Mouse (Mus musculus) left cerebral cortex, postnatal 14 days (tissue): ENCODE data around the gene Vps51. TPM values are rescaled to one million over a fixed set of nuclear protein-coding genes. Genes with fewer than 3 reads are reported as not detected.

Experiments used
- DNase-seq, 2 experiments: peaks; one replicate each; pipeline ENCODE4 v3.0.0; 2021 to 2022; ENCODE audit warnings: low spot score in 2 of 2, mixed read lengths in 1 of 2
- intact Hi-C: fragments of 180-260 bp; cut with DNase I; formaldehyde crosslinking; loops from one replicate; pipeline ENCODE4 v1.15.1; 2025
- total RNA-seq, 2 experiments: library from RNA; stranded (reverse); gene quantifications; 2 replicates each; pipeline ENCODE4 v1.2.3; 2021

Vps51 gene
- total RNA-seq, 2 experiments from 2014 or later = 73.9 to 87.1 TPM

- DNase-seq = peak in 1 of 2 experiments; percentile 39
- intact Hi-C loops = loop anchor here (2.0 to 10.0 kb wide), 2 partner anchors 33 to 249 kb away; partner anchors contain the start of genes Men1 and Sac3d1
These were observed 8.4 kb upstream of the Vps51 start for GRCm38 (mm10) chr19:6085417-6085879.

- intact Hi-C loops = loop anchor here (2.0 to 10.0 kb wide), 2 partner anchors 34 to 250 kb away; partner anchors contain the start of genes Men1 and Sac3d1
- peak; percentile 98 for DNase-seq
These were observed 7.6 kb upstream of the Vps51 start, which contains the start of the genes Zfpl1 and Cdca5 for GRCm38 (mm10) chr19:6084478-6085248. Zfpl1 (minus strand) TSS chr19:6084956. Cdca5 (plus strand) TSS chr19:6084983.

- intact Hi-C loops = loop anchor here (10.0 kb wide), 1 partner anchor 253 kb away; the partner anchor contains the start of gene Men1
- no peak for DNase-seq
These were observed 5.1 kb upstream of the Vps51 start, which contains the start of gene Gm28374 for GRCm38 (mm10) chr19:6082156-6082555. Gm28374 (minus strand) TSS chr19:6082256.

GRCm38 (mm10) chr19:6079983-6080480 lies 3.0 kb upstream of the Vps51 start, which contains the start of gene Tmem262:
Tmem262 (plus strand) TSS chr19:6080033.
- intact Hi-C loops = loop anchor here (10.0 kb wide), 1 partner anchor 255 kb away; the partner anchor contains the start of gene Men1
- DNase-seq = no peak

- no peak for DNase-seq
- intact Hi-C loops = no loop called here
These were observed 3.1 kb downstream of the Vps51 start for GRCm38 (mm10) chr19:6073889-6074288.

- no peak for DNase-seq
- intact Hi-C loops = no loop called here
These were observed 5.8 kb downstream of the Vps51 start for GRCm38 (mm10) chr19:6071261-6071660.

GRCm38 (mm10) chr19:6070571-6071250 lies 6.3 kb downstream of the Vps51 start:
- intact Hi-C loops = no loop called here
- DNase-seq = no peak

- intact Hi-C loops = loop anchor here (5.0 kb wide), 1 partner anchor 52 kb away; no protein-coding TSS in a partner anchor
- no peak for DNase-seq
These were observed 7.2 kb downstream of the Vps51 start for GRCm38 (mm10) chr19:6069851-6070250.

GRCm38 (mm10) chr19:6068951-6069350 lies 8.1 kb downstream of the Vps51 start:
- DNase-seq = no peak
- intact Hi-C loops = loop anchor here (5.0 kb wide), 1 partner anchor 53 kb away; no protein-coding TSS in a partner anchor

GRCm38 (mm10) chr19:6067724-6068415 lies 9.2 kb downstream of the Vps51 start, which contains the start of gene Tm7sf2:
Tm7sf2 (minus strand) TSS chr19:6068373.
- intact Hi-C loops = loop anchor here (5.0 kb wide), 1 partner anchor 54 kb away; no protein-coding TSS in a partner anchor
- DNase-seq = peak; percentile 90 to 91

- intact Hi-C loops = loop anchor here (5.0 kb wide), 1 partner anchor 55 kb away; no protein-coding TSS in a partner anchor
These were observed 9.9 kb downstream of the Vps51 start for GRCm38 (mm10) chr19:6067011-6067723.

GRCm38 (mm10) chr19:6066571-6066970 lies 10.5 kb downstream of the Vps51 start:
- intact Hi-C loops = loop anchor here (5.0 kb wide), 1 partner anchor 56 kb away; no protein-coding TSS in a partner anchor
- DNase-seq = peak in 1 of 2 experiments; percentile 45

More at GRCm38 (mm10) chr19:6067011-6067723, 9.9 kb downstream of the Vps51 start:
- DNase-seq = peak; percentile 87 to 89

GRCm38 (mm10) chr19:6063081-6063480 lies 13.9 kb downstream of the Vps51 start:
- no peak for DNase-seq
- intact Hi-C loops = no loop called here

- intact Hi-C loops = no loop called here
- no peak for DNase-seq
These were observed 14.6 kb downstream of the Vps51 start for GRCm38 (mm10) chr19:6062418-6062817.

GRCm38 (mm10) chr19:6061641-6062302 lies 15.3 kb downstream of the Vps51 start:
- intact Hi-C loops = no loop called here
- DNase-seq = peak; percentile 39 to 55

- intact Hi-C loops = no loop called here
These were observed 16.0 kb downstream of the Vps51 start, which contains the start of gene Znhit2 for GRCm38 (mm10) chr19:6061021-6061533. Znhit2 (plus strand) TSS chr19:6061192.

GRCm38 (mm10) chr19:6058966-6059365 lies 18.1 kb downstream of the Vps51 start:
- intact Hi-C loops = no loop called here
- no peak for DNase-seq

More at GRCm38 (mm10) chr19:6061021-6061533, 16.0 kb downstream of the Vps51 start, which contains the start of gene Znhit2:
- peak; percentile 95 to 96 for DNase-seq
